Mouse (Mus musculus) lung, embryonic 16.5 days (tissue): ENCODE results near the gene Flcn. TPM values are rescaled to one million over a fixed set of nuclear protein-coding genes. Genes with fewer than 3 reads are reported as not detected.
A peak's percentile ranks its signal among the peaks of the same experiment; 100 is the strongest.

ENCODE experiments used
- ATAC-seq: fragments of 200-750 bp; cut with Nextera tagmentation; 2 replicates; pipeline ENCODE4 v1.8.0; 2017; ENCODE audit warnings: low read depth, mild to moderate bottlenecking, moderate library complexity
- H3K27ac ChIP-seq: fragments of 300-500 bp; sonication (generic); 2 replicates; pipeline ENCODE4 v1.5.1; 2014; ENCODE audit warnings: mild to moderate bottlenecking, control low read depth, low read length
- H3K27me3 ChIP-seq: fragments of 300-500 bp; sonication (generic); 2 replicates; pipeline ENCODE4 v1.6.1; 2014; ENCODE audit warnings: low read depth, low read length, mixed read lengths; ENCODE audit not compliant: control insufficient read depth, insufficient read depth
- H3K36me3 ChIP-seq: fragments of 300-500 bp; sonication (generic); 2 replicates; pipeline ENCODE4 v1.6.1; 2014; ENCODE audit warnings: low read length; ENCODE audit not compliant: control insufficient read depth, insufficient read depth
- H3K4me1 ChIP-seq: fragments of 300-500 bp; sonication (generic); replicated peaks from 2 replicates; pipeline ENCODE4 v1.6.1; 2014; ENCODE audit warnings: low read length, mixed read lengths; ENCODE audit not compliant: control insufficient read depth, insufficient read depth
- H3K4me2 ChIP-seq: fragments of 300-500 bp; sonication (generic); 2 replicates; pipeline ENCODE4 v1.6.1; 2014; ENCODE audit warnings: low read depth, low read length, control low read depth
- H3K4me3 ChIP-seq: fragments of 300-500 bp; sonication (generic); 2 replicates; pipeline ENCODE4 v1.5.1; 2014; ENCODE audit warnings: mild to moderate bottlenecking, low read length, control low read depth
- H3K9ac ChIP-seq: fragments of 300-500 bp; sonication (generic); 2 replicates; pipeline ENCODE4 v1.6.1; 2014; ENCODE audit warnings: low read length, control low read depth
- H3K9me3 ChIP-seq: fragments of 300-500 bp; sonication (generic); 2 replicates; pipeline ENCODE4 v1.6.1; 2016; ENCODE audit warnings: low read length; ENCODE audit not compliant: control insufficient read depth
- WGBS: fragments of 180-500 bp; shearing (Covaris S2); extraction: QIAGEN DNeasy Blood & Tissue Kit; methylation state at CpG from one replicate; pipeline ENCODE4 v1.1.7; 2014; 5-methylcytosine and 5-hydroxymethylcytosine counted together
- polyA plus RNA-seq: library from polyadenylated mRNA; unstranded; fragments of >200 nt; fragmentation: Nextera tagmentation; extraction: Ambion mirVana; gene quantifications from 2 replicates; pipeline ENCODE4 v1.2.1, GENCODE M21; 2015

The Flcn gene
- polyA plus RNA-seq, 1 experiment from 2014 or later, result 28.1 TPM

DNA sequence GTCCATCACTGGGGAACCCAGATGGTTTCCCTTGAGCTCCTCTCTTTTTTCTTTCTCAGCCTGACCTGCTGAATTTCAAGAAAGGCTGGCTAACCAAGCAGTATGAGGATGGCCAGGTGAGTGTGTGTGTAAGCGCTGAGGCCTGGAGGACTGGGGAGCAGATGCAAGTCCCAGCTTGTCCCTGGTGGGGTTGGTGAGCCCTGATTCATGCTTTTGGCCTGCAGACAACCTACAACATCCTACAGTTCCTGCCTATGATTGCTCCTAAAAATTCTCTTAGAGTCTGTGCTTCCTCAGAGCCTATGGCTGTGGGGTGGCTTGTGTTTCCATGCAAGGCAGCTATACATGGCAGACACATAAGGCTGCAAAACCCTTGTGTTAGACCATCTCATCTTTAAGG lies 66.1 kb downstream of the Flcn start:
- no peak overlapping the region for H3K4me2 ChIP-seq
- ATAC-seq, result no peak
- H3K27me3 ChIP-seq, result no peaks in the 10 kb centered on the region
- no peak overlapping the region for H3K4me3 ChIP-seq
- no peaks in the 10 kb centered on the region for H3K9me3 ChIP-seq
- H3K27ac ChIP-seq, result no peak overlapping the region
- 96% methylated on average over 1 of the region's 1 CpGs for WGBS
- H3K9ac ChIP-seq, result no peak overlapping the region
- peaks cover 44% of the 10 kb centered on the region for H3K36me3 ChIP-seq
- H3K4me1 ChIP-seq, result no peaks in the 10 kb centered on the region

GRCm38 (mm10) chr11:59743307-59743706 lies 66.5 kb downstream of the Flcn start:
- 76% methylated on average over 2 of the region's 2 CpGs for WGBS
- H3K4me1 ChIP-seq, result no peaks in the 10 kb centered on the region
- no peak for ATAC-seq
- H3K9ac ChIP-seq, result no peak overlapping the region
- H3K4me2 ChIP-seq, result no peak overlapping the region
- H3K4me3 ChIP-seq, result no peak overlapping the region
- peaks cover 45% of the 10 kb centered on the region for H3K36me3 ChIP-seq
- no peaks in the 10 kb centered on the region for H3K27me3 ChIP-seq
- no peaks in the 10 kb centered on the region for H3K9me3 ChIP-seq
- H3K27ac ChIP-seq, result no peak overlapping the region

DNA sequence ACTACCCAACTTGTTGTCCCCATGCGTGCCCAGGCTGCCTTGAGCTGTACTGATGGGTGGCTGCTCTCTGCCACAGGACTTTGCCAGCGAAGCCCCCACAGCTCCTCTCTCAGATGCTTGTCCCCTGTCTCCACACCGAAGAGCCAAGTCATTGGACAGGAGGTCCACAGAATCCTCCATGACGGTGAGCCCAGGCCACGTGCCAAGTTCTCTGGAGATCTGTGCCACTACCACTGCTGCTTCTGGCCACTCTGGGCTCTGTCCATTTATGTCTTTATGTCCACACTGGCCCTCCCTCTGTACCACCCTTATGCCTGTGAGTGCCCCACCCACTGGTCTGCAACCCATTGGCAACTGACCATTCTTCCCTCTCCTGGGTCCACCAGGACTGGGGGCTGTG lies 67.9 kb downstream of the Flcn start:
- H3K4me1 ChIP-seq, result no peaks in the 10 kb centered on the region
- no peak overlapping the region for H3K4me2 ChIP-seq
- no peak overlapping the region for H3K9ac ChIP-seq
- 95% methylated on average over 5 of the region's 5 CpGs for WGBS
- no peak overlapping the region for H3K4me3 ChIP-seq
- peaks cover 52% of the 10 kb centered on the region for H3K36me3 ChIP-seq
- no peaks in the 10 kb centered on the region for H3K27me3 ChIP-seq
- ATAC-seq, result peak; percentile 31; the same call in 1 of the 2 replicates
- no peak overlapping the region for H3K27ac ChIP-seq
- no peaks in the 10 kb centered on the region for H3K9me3 ChIP-seq

Other genes with a start within 250 kb of the Flcn start
- not detected in 2 replicates for gene Olfr222, start 233.8 kb downstream of the Flcn start, polyA plus RNA-seq
- gene Olfr223, start 216.7 kb downstream of the Flcn start, polyA plus RNA-seq, result not detected in 2 replicates
- 52.9 and 59.0 TPM in 2 replicates for gene Mprip, start 148.7 kb downstream of the Flcn start, polyA plus RNA-seq
- gene Pld6, start 22.4 kb downstream of the Flcn start, polyA plus RNA-seq, result 7.9 and 10.3 TPM in 2 replicates
- gene Nt5m, start 29.4 kb upstream of the Flcn start, polyA plus RNA-seq, result 32.8 and 36.0 TPM in 2 replicates
- gene Cops3, start 29.8 kb upstream of the Flcn start, polyA plus RNA-seq, result 189 and 199 TPM in 2 replicates
- 45.6 and 49.6 TPM in 2 replicates for gene Med9, start 138.2 kb upstream of the Flcn start, polyA plus RNA-seq
- gene Rasd1, start 154.9 kb upstream of the Flcn start, polyA plus RNA-seq, result 2.9 and 3.2 TPM in 2 replicates
- 6.5 and 8.0 TPM in 2 replicates for gene Pemt, start 236.5 kb upstream of the Flcn start, polyA plus RNA-seq